Mouse (Mus musculus) cerebellum, postnatal 10 days (tissue): ENCODE results near the gene Rnase1.

Experiments
- DNase-seq, 2 experiments: peaks; one replicate each; pipeline ENCODE4 v3.0.0; 2021; ENCODE audit warnings: mixed read lengths in 2 of 2

The Rnase1 gene

GRCm38 (mm10) chr14:51132372-51132771 is 14.2 kb downstream of the Rnase1 start:
- no peak for DNase-seq

DNA sequence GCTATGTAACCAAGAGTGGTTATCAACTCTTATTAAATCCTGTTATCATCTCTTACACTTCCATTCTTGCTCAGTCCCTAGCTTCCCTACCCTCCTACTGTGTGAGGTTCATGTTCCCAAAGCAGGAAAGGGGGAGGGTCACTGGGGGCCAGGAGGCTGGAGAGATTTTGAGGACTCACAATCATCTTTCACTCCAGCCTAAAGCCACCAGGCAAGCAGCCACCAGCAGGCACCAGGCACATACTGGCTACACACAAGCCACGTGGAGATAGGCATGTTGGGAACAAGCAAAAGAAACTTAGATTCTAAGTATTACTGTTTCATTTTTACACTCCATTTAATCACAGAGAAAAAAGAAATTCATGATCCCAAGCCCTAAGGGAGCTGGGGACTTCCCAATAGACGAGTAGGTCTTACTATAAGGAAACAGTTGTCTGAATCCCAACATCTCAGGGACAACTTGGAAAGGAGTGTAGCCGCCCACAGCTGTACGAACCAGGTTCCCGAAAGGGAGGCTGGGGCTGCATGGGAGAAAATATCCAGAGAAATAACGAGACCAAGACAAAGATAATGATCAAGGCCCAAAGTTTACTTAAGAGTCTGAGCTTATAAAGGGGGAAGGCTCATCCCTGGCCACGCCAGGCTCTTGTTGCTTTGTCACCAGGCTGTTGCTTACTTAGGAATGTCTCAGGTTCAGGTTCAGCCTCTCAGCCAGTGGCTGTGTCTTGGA is 15.3 kb downstream of the Rnase1 start:
- no peak for DNase-seq

- DNase-seq, result no peak
Measured at GRCm38 (mm10) chr14:51130315-51130940, 16.2 kb downstream of the Rnase1 start.

GRCm38 (mm10) chr14:51129624-51129975 is 17.0 kb downstream of the Rnase1 start:
- DNase-seq, result no peak

DNA sequence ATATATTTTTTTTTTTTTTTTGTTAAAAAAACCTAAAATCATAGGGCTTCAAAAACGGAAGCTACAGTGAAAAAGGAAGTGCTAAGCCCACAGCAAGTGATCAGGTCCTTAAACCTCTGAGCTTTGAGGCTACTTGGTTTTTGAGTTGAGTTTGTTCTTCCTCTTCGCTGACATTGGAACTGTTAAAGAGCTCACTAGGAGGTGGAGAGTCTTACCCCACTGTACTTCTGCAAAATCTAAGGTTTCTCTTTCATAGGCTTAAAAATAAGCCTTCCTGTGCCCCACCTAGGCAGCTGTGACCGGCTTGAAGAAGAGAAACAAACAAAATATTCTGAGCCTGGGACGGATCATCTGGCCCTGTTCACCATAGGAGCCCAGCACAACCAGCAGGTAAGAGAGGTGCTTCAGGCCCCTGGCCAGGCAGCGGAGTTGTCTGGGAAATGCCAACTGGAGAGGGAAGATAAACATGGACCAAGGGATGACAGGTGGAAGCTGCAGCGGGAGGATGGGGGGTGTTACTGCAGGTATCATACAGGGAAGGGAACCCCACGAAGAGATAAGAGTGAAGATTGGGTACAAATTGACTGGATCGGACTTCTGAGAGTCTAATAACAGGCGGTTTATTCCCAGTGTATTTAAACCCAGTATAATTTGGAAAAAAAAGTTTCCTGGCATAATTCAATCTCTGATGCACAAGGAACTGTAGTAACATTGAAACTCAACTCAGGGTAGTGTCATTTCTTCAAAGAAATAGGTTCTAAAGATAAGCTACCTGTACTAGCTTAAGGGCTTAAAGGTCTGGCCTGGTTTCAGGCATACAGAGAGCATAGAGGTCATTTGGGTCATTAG is 17.6 kb downstream of the Rnase1 start:
- DNase-seq, result no peak

DNA sequence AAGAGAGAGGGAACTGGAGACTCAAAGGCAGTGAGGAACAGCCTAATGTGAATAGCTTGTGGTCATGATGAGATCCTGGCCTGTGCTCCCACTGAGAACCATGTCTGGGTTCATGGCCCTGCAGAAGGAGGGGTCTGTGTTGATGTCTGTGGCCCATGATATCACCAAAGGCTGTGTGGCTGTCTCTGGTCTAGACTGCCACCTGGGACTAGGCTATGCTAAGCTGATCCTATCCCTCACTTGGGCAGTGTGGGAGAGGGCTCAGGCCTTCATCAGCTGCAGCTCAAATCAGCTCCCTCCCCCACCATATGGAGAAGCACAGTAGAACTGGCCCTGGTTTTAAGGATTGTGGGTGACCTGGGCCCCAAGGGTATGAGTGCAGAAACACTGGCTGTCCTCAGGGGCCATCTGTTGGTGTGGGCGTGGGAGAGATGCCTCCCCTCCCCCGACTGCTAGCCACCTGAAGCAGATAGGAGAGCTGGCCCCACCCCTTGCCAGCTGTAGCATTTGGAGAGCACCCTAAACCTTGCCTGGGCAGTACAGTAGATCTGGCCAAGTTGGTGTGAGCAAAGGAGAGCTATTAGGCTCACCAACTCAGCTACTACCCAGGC is 18.8 kb downstream of the Rnase1 start:
- no peak for DNase-seq

GRCm38 (mm10) chr14:51125684-51126083 is 20.9 kb downstream of the Rnase1 start:
- no peak for DNase-seq

DNA sequence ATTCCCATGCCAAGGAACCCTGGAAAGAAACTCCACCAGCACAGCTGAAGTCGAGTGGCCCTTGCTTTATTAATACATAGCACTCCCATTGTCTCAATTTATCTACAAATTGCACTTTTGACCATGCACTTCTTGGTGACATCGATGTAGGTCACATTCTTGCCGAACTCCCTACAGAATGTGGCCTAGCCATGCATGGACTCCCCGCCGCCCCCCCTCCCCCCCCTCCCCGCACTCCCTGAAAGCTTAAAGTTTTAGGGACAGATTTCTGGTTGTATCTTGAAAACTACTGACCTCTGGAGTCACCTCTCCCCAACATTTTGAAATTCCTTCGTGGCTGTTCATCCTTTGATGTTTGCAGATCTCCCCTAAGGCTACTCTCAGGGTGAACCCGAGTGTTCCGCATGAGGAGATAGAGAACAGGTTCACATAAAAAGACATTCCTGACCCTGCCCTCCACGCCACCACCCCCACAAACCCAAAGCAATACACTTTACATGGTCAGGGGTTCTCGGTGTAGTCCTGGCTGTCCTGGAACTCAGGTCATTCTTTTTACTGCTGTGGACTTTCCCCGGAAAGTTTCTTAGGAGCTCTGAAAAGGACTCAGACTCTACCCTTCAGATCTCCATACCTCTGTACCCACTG is 32.5 kb downstream of the Rnase1 start, which contains the start of gene Eddm3b:
Gene Eddm3b, plus strand, starts transcription at position 511 of the 645 bp plus-strand sequence.
- DNase-seq, result no peak

GRCm38 (mm10) chr14:51113476-51113875 is 33.1 kb downstream of the Rnase1 start:
- DNase-seq, result no peak

DNA sequence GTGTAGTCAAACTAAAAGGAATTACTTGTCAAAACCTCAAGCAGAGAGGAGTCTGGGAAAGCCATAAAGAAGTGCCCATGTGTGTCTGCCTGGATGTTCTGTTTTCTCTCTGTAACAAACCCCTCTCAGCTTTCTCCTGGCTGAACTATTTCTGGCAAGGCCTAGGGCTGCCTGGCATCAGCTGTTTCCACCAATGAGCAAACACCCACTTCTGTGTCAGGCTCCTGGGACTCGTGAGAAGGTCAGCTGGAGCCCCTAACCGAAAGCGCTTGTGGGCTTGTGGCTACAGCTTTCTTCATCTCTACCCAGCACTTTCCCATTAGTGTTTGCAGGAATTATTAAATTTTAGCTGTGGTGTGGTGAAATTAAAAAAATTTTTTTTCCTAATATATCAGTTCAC is 34.6 kb downstream of the Rnase1 start:
- no peak for DNase-seq

GRCm38 (mm10) chr14:51106449-51106967 is 40.1 kb downstream of the Rnase1 start:
- no peak for DNase-seq

GRCm38 (mm10) chr14:51104366-51104765 is 42.2 kb downstream of the Rnase1 start:
- DNase-seq, result no peak

GRCm38 (mm10) chr14:51103217-51103616 is 43.4 kb downstream of the Rnase1 start:
- peak; percentile 86 to 90 for DNase-seq

DNA sequence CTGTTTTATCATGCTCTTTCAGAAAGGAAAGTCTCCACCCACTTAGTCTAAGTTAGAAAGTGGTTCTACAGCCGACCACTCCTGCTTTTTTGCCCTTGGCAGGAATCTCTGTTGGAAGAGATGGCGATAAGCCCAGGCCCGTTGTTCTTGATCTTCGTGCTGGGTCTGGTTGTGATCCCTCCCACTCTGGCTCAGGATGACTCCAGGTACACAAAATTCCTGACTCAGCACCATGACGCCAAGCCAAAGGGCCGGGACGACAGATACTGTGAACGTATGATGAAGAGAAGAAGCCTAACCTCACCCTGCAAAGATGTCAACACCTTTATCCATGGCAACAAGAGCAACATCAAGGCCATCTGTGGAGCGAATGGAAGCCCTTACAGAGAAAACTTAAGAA is 45.3 kb downstream of the Rnase1 start:
- DNase-seq, result no peak

GRCm38 (mm10) chr14:51098921-51099320 is 47.7 kb downstream of the Rnase1 start:
- no peak for DNase-seq

GRCm38 (mm10) chr14:51098300-51098699 is 48.3 kb downstream of the Rnase1 start:
- DNase-seq, result peak; percentile 88 to 91

DNA sequence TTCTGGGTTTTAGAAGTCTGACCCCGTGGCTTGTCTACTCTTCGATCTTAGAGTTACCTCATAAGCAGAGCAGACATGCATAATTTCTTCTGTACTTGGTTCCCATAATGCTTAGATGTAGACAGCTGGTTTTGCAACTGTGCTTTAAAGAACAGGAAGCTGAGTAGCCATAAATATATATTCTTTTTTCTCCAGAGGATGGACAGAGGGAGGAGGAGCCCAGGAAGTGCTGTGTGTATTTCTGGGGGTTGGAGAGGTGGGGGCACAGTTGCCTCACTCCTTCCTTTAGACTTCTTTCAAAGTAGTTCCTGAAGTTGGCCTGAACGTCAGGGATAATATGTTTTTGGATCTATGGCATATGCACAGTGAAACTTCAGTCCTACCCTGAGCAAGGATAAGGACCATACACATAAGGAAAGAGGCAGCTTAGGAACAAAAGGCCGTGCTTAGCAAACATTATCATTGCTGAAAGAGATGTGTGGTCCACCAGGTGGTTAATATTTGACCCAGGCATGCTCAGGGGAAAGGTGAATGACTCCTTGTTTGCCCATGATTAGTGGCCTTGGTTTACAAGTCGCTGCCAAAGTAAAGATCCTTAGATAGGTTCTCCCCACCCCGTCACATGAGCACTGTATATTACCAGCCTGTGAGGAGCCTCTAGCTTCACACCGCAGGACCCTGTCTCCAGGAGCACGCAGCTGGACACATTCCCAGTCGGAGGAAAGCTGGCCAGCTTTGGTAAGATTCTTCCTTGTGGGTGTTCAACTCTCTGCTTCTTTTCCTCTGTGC is 50.7 kb downstream of the Rnase1 start:
- DNase-seq, result peak in 1 of 2 experiments; percentile 18
